Mouse (Mus musculus): Measurements from ENCODE around the gene Pink1.

The Pink1 gene

DNA sequence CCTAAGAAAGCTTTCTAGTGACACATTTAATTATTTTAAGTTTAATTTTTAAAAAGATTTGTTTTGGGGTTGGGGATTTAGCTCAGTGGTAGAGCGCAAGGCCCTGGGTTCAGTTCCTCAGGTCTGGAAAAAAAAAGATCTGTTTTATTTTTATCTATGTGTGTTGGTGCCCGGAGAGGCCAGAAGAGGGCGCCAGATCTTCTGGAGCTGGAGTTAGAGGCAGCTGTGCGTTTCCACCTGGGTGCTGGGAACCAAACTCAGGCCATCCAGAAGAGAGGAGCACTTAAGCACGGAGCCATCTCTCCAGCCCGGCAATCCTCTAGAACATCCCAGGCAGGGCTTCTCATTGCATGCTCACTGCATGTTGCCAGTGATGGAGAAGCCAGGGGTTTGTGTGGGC is 9.7 kb downstream of the Pink1 start:
- in situ Hi-C loops (cut with MboI, MseI), result loop anchor here (5.0 to 10.0 kb wide), 3 partner anchors 116 to 656 kb away; partner anchors contain the start of genes Mul1 (in 1 of the 2), Pla2g5 (in 1 of the 2) and Tmco4 (in 1 of the 2)

DNA sequence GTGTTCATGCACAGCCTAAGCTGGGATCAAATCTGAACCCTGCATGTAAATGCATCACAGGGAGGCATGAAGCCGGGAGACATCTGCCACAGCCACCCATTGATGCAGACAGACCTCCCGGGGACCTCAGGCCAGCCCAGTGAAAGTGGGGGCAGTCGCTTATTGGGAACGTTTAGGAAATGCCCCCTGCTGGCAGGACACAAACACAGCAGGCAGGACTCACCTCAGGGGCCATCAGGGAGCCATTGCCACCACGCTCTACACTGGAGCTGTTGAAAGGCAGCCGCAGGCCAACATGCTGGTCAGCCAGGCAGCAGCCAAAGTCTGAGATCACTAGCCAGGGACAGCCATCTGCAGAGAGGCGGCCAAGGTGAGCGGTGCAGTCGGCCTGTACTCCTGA is 10.3 kb downstream of the Pink1 start:
- in situ Hi-C loops (cut with MboI, MseI), result loop anchor here (5.0 to 10.0 kb wide), 3 partner anchors 117 to 657 kb away; partner anchors contain the start of genes Mul1 (in 1 of the 2), Pla2g5 (in 1 of the 2) and Tmco4 (in 1 of the 2)

DNA sequence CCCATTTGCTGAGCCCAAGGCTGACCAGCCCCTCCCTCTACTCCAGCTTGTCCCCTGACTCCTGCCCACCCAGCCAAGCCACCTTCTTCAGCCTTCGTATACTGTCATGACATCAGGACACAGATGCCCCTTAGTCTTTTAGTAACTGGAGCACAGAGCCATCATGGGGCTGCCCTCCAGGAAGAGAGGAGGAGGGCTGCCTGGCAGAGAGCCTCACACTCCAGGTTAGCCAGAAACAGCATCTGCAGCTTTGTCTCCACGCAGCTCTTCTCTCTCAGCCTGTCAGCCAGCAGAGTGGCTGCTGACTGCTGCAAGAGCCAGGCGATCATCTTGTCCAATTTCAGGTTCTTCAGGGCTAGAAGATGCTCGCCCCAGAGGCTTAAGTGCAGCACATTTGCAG is 12.3 kb downstream of the Pink1 start:
- in situ Hi-C loops (cut with MboI, MseI), result loop anchor here in 1 of 2 experiments (10.0 kb wide), 1 partner anchor 551 kb away; the partner anchor contains the start of gene Pla2g5

DNA sequence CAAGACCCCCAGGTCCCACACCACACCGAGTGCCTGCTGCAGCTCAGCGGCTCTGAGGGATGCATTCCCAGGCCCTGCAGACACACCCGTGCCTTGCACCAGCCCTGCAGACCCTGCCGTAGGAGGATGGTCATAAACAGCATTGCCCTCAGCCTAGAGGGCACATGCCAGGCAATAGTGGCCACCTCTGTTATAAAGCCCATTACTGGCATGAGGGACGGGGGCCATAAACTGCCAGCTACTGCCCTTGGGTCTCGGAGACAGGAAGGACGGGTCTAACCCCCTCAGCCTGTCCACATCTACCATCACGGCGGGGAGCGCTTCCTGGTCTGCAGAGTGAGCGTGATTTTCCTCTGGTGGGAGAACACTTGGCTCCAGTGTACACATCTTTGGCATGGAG is 13.1 kb downstream of the Pink1 start:
- in situ Hi-C loops (cut with MboI, MseI), result loop anchor here in 1 of 2 experiments (10.0 kb wide), 1 partner anchor 552 kb away; the partner anchor contains the start of gene Pla2g5

DNA sequence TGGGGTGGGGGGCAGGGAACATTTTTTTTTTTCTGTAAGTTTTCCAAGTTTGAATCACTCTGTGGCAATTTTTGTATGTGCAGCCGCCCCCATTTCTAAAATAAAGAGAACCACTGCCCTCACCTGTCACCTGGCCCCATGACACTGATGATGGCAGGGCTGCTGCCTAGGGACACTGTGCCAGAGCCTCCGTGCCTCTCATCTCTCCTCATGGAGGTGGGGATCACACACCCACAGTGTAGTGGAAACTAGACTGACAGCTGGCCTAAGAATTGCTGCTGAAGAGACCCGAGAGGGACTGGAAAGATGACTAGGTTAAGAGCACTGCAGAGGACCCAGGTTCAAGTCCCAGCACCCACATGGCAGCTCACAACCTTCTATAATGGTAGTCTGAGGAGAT is 14.0 kb downstream of the Pink1 start:
- in situ Hi-C loops (cut with MboI, MseI), result loop anchor here in 1 of 2 experiments (10.0 kb wide), 1 partner anchor 553 kb away; the partner anchor contains the start of gene Pla2g5

DNA sequence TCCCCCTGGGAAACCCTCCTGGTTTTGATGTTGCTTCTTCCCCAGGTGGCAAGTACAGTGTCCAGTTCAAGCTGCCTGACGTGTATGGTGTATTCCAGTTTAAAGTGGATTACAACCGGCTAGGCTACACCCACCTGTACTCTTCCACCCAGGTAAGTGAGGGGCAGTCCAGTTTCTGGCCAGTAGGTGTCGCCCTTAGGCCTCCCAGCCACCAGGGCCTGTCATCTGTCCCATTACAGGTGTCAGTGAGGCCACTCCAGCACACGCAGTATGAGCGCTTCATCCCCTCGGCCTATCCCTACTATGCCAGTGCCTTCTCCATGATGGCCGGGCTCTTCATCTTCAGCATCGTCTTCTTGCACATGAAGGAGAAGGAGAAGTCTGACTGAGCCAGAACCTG is 14.5 kb downstream of the Pink1 start:
- in situ Hi-C loops (cut with MboI, MseI), result loop anchor here in 1 of 2 experiments (10.0 kb wide), 1 partner anchor 553 kb away; the partner anchor contains the start of gene Pla2g5

DNA sequence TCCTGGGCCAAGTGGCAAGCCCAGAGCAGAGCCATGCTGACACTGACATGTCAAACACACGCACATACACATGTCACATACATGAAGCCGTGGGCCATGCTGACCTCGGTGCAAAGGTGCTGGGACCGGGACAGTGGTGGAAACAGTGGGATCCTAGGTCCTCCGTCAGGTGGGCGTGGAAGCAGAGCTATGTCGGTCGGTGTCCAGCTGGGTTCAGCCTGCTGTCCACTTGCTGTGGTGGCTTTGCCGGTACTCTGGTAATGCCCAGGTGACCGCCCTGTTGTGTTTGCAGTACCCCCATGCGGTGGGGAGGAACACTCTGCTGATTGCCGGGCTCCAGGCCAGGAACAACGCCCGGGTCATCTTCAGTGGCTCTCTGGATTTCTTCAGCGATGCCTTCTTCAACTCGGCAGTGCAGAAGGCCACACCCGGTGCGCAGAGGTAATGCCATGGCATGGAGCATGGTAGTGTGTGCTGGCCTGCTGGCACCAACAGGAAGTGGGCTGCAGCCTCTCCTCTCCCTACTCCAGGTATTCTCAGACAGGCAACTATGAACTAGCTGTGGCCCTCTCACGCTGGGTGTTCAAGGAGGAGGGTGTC is 15.7 kb downstream of the Pink1 start:
- in situ Hi-C loops (cut with MboI, MseI), result loop anchor here in 1 of 2 experiments (10.0 kb wide), 1 partner anchor 554 kb away; the partner anchor contains the start of gene Pla2g5

DNA sequence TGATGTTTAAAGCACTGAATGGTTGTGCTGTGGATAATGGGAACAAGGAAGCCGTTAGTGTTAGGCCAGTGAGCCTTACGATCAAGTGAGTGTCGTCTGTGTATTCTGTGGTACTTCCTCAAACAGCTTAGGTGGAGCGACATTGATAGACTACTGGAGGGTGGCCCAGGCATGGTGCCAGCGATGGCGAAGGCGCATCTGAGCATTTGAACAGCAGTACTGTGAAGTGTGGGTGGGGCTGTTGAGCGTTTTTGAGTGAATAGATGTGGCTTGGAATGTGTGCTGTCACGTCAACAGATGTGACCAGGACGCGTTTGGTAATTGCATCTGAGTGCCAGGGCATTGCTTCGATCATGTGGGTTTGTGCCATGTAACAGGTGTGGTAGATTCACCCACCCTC is 18.4 kb downstream of the Pink1 start:
- in situ Hi-C loops (cut with MboI, MseI), result no loop called here

DNA sequence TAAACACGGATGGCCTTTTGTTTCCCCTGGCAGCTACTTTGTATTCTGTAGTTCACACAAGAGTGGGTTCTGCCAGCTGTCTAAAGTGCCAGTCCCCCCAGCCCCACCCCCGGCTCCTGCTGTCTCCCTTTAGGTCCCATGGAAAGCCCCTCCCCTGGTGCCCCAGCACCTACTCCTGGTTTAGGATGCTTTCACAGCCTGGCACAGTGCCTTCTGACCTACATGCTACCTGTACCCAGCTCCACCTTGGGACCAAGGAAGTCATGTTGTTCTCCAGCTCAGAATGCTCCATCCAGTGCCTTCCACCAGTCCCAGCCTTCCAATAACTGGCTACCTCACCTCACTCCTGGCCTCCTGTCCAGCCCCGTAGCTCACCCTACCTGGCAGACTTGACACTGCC is 19.1 kb downstream of the Pink1 start:
- in situ Hi-C loops (cut with MboI, MseI), result no loop called here

DNA sequence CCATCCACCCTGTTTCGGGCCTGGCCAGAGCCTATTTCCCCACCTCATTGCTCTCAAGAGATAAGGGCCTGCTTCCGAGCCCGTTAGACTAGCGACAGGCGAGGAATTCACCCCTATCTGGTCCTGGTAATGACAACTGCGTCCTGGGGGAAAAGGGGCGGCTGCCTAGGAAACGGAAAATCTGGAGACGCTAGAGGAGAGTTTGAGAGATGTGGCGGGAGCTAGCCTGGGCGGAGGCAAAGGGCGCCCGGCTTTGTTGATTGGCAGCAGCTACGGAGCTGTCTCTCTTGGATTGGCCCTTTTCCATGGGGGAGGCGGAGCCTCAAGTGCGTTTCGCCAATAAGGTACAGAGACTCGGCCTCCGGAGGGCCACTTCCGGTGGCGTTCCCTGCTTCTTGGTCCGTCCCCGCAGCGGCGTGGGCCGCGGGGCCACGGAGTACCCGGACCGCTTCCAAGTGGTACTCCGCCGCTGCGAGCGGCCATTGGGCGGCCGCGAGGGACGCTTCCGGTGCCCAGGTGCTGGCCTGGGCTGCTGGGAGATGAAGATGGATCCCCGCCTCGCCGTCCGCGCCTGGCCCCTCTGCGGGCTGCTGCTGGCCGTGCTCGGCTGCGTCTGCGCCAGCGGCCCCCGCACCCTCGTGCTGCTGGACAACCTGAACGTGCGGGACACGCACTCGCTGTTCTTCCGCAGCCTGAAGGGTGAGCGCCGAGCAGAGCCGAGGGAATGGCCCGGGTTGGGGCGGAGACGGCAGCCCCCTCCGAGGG is 21.6 kb downstream of the Pink1 start, which contains the start of gene Ddost:
TSS of gene Ddost (plus strand) at position 391 of the 765 bp plus-strand sequence.
- in situ Hi-C loops (cut with MboI, MseI), result no loop called here

DNA sequence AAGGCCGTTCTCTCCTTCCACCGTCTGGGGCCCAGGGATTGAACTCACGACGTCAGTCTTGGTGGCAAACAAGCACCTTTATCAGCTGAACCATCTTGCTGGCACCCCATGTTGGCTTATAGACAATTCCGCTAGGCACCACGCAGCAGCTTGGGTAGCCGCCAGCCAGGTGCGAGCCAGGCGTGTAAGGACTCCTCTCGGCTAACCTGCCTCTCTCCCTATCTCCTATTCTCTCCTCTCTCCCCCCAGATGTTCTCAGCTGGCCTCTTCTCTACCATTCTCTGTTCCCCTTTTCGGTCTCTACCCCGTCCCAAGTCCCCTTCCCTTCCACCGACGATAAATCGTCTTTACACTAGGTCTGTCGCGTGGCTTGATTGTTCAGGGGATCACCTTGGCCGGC is 22.4 kb downstream of the Pink1 start:
- in situ Hi-C loops (cut with MboI, MseI), result no loop called here

DNA sequence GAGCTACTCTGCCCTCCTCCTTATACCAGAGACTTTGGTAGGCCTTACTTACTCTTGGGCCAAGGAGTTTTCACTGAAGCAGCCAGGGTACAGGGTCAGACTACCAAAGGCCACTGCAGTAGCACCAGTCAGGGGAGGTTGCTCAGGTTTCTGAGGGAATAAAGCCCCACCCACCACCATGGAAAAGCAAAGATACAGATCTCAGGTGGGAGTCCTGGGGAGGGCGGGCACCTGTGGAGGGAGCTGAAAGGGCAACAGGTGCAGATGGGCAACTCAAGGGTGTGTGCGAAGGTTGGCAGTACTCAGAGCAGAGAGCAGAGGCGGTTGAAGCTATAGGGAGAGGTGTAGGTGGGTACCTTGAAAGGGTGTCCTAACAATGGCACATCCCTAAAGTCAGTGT is 23.1 kb downstream of the Pink1 start:
- in situ Hi-C loops (cut with MboI, MseI), result no loop called here

DNA sequence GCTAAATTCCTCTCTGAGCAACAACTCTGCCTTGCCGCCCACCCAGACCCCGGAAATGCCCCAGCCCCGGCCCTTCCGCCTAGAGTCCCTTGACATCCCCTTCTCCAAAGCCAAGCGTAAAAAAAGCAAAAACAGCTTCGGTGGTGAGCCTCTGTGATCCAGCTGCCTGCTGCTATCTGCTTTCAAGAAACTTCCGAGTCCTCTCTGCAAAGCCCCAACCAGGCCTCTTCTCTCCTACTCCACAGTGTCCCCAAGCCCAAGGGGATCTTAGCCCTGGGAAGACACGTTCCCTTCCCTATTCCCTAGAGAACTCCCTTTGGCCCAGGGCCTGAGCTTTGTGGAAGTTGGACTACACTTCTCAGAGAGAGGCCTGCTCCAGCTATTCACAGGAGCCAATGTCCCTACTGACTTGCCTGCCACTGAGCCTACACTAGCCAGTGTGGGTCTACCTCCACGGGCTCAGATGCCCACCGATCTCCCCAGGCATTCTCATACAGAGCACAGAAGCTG is 24.8 kb downstream of the Pink1 start:
- in situ Hi-C loops (cut with MboI, MseI), result no loop called here

DNA sequence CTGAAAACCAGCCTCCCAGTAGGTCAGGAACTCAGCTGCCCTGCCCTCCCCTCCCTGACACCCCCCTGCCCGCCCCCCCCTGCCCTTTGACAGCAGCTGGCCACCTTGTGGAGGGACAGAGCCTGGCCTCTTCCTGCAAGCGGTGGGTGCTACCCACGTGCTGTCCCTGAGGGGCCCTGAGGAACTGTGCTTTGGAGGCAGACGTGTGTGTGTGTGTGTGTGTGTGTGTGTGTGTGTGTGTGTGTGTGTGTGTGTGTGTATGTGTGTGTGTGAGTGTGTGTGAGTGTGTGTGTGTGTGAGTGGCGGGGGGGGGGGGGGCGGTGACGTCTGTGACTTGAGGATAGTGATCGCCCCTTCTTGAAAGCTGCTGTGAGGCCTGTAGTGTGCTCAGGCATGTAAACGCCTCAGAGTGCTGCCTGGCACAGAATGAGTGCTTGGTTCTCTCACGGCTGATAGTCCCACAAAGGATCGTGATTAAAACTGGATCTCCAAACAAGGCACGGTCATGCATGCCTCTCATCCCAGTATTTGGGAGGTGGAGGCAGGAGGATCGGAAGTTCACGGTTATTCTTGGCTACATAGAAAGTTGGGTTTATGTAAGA is 32.1 kb downstream of the Pink1 start:
- in situ Hi-C loops (cut with MboI, MseI), result loop anchor here in 1 of 2 experiments (25.0 kb wide), 1 partner anchor 457 kb away; no protein-coding TSS in a partner anchor

DNA sequence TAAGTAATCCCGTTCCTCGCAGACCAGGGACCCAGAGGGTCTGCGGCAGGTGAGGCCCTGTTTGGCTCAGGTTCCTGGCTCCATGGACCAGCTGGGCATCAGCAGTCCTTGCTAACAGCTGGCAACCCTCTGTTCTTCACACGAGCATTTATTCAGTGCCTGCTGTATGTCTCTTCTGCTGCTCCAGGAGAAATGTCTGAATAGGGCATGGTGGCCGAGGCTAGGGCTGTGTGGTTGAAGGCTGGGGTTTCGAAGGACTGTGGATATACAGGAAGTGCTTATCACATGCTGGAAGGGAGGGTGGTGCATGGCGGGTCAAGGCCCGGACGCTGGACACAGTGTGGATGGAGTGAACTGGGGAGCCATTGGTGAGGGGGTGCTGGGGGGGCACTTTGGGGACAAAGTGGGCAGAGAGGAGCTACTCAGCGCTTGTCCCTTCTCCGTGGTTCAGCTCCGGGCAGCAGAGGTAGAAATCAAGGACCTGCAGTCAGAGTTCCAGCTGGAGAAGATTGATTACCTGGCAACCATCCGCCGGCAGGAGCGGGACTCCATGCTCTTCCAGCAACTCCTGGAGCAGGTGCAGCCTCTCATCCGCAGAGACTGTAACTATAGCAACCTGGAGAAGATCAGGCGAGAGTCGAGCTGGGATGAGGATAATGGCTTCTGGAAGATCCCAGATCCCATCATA is 32.7 kb downstream of the Pink1 start:
- in situ Hi-C loops (cut with MboI, MseI), result loop anchor here in 1 of 2 experiments (25.0 kb wide), 1 partner anchor 456 kb away; no protein-coding TSS in a partner anchor

DNA sequence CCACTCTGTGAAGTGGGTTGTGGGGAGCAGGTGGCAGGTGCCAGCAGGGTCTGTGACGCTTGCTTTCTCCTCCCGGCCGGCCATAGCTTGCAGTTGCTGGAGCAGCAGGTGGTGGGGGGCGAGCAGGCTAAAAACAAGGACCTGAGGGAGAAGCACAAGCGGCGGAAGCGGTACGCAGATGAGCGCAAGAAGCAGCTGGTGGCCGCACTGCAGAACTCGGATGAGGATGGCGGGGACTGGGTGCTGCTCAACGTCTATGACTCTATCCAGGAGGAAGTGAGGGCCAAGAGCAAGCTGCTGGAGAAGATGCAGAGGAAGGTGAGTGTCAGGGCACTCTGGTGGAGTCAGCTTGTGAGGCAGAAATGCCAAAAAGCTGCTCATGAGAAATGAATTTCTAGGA is 34.1 kb downstream of the Pink1 start:
- in situ Hi-C loops (cut with MboI, MseI), result loop anchor here in 1 of 2 experiments (25.0 kb wide), 1 partner anchor 455 kb away; no protein-coding TSS in a partner anchor

DNA sequence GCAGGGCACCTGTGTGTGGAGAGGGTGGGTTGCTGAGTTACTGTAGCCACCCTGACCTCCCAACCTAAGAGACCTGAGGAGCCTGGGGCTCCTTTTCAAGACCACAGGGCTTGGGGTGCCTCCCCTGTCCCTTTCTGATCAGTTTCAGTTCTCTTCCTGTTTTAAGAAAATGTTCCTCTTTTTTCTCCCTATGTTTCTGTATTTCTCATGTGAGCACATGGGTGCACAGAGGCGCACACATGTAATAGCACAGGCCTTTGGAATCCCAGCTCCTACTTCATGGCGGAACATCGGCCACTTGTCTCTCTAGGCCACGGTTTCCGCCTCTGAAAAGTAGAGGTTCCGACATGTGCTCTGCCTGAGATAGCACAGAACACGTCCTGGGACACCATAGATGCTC is 37.4 kb downstream of the Pink1 start:
- in situ Hi-C loops (cut with MboI, MseI), result loop anchor here in 1 of 2 experiments (25.0 kb wide), 1 partner anchor 451 kb away; no protein-coding TSS in a partner anchor

DNA sequence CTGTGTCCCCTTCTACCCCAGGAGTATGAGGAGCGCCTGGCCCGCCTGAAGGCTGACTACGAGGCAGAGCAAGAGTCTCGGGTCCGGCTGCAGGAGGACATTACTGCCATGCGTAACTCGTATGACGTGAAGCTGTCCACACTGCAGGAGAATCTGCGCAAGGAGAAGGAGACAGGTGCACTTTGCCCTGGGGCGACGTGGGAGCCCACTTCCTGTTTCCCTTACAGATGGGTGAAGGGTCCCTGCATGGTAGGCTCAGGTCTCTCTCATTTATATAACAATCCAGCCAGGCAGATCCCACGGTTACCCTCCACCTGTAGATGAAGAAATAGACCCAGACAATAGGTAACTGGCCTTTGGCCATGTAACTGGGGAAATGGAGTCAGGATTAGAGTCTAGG is 39.7 kb downstream of the Pink1 start:
- in situ Hi-C loops (cut with MboI, MseI), result loop anchor here in 1 of 2 experiments (25.0 kb wide), 1 partner anchor 449 kb away; no protein-coding TSS in a partner anchor

DNA sequence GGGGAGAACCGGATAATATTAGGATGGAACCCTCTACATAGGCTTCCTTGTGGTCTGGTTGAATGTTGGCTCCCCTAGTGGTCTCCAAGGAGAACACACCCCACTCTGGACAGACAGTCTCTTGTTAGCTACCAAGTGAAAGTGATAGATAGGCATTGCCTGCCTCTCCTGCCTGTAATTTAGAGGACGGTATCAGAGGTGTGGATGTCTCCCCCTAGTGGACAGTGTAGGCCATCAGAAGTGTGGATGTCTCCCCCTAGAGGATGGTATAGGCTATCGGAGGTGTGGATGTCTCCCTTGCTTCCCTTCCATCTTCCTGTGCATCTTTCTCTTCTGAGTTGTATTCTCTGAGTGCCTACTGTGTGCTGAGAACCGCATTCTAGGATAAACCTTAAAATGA is 43.3 kb downstream of the Pink1 start:
- in situ Hi-C loops (cut with MboI, MseI), result loop anchor here in 1 of 2 experiments (25.0 kb wide), 1 partner anchor 446 kb away; no protein-coding TSS in a partner anchor

DNA sequence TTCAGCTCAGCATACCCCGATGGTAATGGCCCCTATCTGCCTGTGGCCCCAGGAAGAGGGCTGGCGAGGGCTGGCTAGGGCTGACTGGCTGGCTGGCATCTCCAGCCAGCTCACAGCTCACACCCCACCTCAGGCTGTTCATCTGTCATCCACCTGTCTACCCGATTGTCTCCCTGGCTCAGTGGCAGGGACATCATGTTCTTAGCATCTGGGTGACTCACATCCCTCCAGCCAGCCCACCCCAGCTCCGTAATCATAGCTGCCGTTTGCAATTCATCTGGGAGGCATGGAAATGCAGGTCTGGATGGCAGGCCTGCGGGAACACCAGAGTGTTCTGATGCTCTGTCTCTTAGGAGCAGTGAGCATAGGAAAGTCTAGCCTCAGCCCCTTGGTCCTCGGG is 47.8 kb downstream of the Pink1 start:
- in situ Hi-C loops (cut with MboI, MseI), result loop anchor here in 1 of 2 experiments (25.0 kb wide), 1 partner anchor 441 kb away; no protein-coding TSS in a partner anchor

Measured in T-helper 17 cell (primary cell).